Mouse (Mus musculus) cortical plate, adult 2 months (tissue): ENCODE data around the gene Tmem141.

Experiments used
- CTCF ChIP-seq: fragments of 200-500 bp; IDR thresholded peaks from 2 replicates; pipeline ENCODE4 v1.5.1; 2011; ENCODE audit warnings: mild to moderate bottlenecking, control low read depth, low read length; ENCODE audit not compliant: insufficient read depth; ENCODE audit errors: extremely low read depth
- POLR2A ChIP-seq: fragments of 200-500 bp; IDR thresholded peaks from 2 replicates; pipeline ENCODE4 v1.6.1; 2011; ENCODE audit warnings: mild to moderate bottlenecking, low read length, control low read depth; ENCODE audit not compliant: insufficient read depth; ENCODE audit errors: extremely low read depth

- TF ChIP-seq CTCF (no peak), POLR2A (no peak)
Observed at GRCm38 (mm10) chr2:25600037-25600436, 21.8 kb downstream of the Tmem141 start.
